Mouse (Mus musculus) lung, adult 2 months (tissue): ENCODE measurements at regions not wholly inside any gene's neighbourhood (a gene's known extent, or its start where the extent isn't known, plus 50 kb on each side); places are given as distances from the start of the nearest gene placed in this dataset.

Experiments used
- CTCF ChIP-seq: fragments of 200-500 bp; IDR thresholded peaks from 2 replicates; pipeline ENCODE4 v1.5.1; 2011; ENCODE audit warnings: mild to moderate bottlenecking, low read length, control low read depth; ENCODE audit not compliant: insufficient read depth
- POLR2A ChIP-seq: fragments of 200-500 bp; IDR thresholded peaks from 2 replicates; pipeline ENCODE4 v1.6.1; 2011; ENCODE audit warnings: low read depth, mild to moderate bottlenecking, control low read depth, low read length, borderline replicate concordance; ENCODE audit errors: extremely low read depth

GRCm38 (mm10) chr7:117777921-117778320 lies 338.1 kb downstream of the Rps15a start:
- TF ChIP-seq POLR2A (no peak), CTCF (no peak)
